Mouse (Mus musculus) stomach, embryonic 15.5 days (tissue): ENCODE measurements at regions not wholly inside any gene's neighbourhood (a gene's known extent, or its start where the extent isn't known, plus 50 kb on each side); places are given as distances from the start of the nearest gene placed in this dataset.

Experiments used
- ATAC-seq: fragments of 200-750 bp; cut with Nextera tagmentation; 2 replicates; pipeline ENCODE4 v1.8.0; 2017; ENCODE audit warnings: low read depth, moderate number of reproducible peaks, moderate TSS enrichment; ENCODE audit not compliant: insufficient read depth, low FRiP score
- H3K27ac ChIP-seq: fragments of 300-500 bp; sonication (generic); 2 replicates; pipeline ENCODE4 v1.5.1; 2015; ENCODE audit warnings: mild to moderate bottlenecking, inconsistent platforms
- H3K27me3 ChIP-seq: fragments of 300-500 bp; sonication (generic); replicated peaks from 2 replicates; pipeline ENCODE4 v1.6.1; 2015; ENCODE audit warnings: inconsistent platforms
- H3K36me3 ChIP-seq: fragments of 300-500 bp; sonication (generic); 2 replicates; pipeline ENCODE4 v1.6.1; 2015; ENCODE audit warnings: inconsistent platforms
- H3K4me1 ChIP-seq: fragments of 300-500 bp; sonication (generic); 2 replicates; pipeline ENCODE4 v1.6.1; 2015; ENCODE audit warnings: inconsistent platforms
- H3K4me2 ChIP-seq: fragments of 300-500 bp; sonication (generic); 2 replicates; pipeline ENCODE4 v1.6.1; 2015; ENCODE audit warnings: mild to moderate bottlenecking, inconsistent platforms
- H3K4me3 ChIP-seq: fragments of 300-500 bp; sonication (generic); replicated peaks from 2 replicates; pipeline ENCODE4 v1.5.1; 2015; ENCODE audit warnings: inconsistent platforms
- H3K9ac ChIP-seq: fragments of 300-500 bp; sonication (generic); 2 replicates; pipeline ENCODE4 v1.6.1; 2015; ENCODE audit warnings: inconsistent platforms
- H3K9me3 ChIP-seq: fragments of 300-500 bp; sonication (generic); 2 replicates; pipeline ENCODE4 v1.6.1; 2016; ENCODE audit warnings: inconsistent platforms
- WGBS: fragments of 180-500 bp; shearing (Covaris S2); methylation state at CpG from one replicate; pipeline ENCODE4 v1.1.7; 2015; 5-methylcytosine and 5-hydroxymethylcytosine counted together

GRCm38 (mm10) chr13:71000422-71001008 is 158.9 kb upstream of the Adamts16 start:
- no peaks in the 10 kb centered on the region for H3K4me1 ChIP-seq
- 76% methylated on average over 5 of the region's 5 CpGs for WGBS
- no peaks in the 10 kb centered on the region for H3K27me3 ChIP-seq
- H3K4me2 ChIP-seq: no peak overlapping the region
- no peak overlapping the region for H3K27ac ChIP-seq
- no peak for ATAC-seq
- no peaks in the 10 kb centered on the region for H3K9me3 ChIP-seq
- no peak overlapping the region for H3K9ac ChIP-seq
- no peak overlapping the region for H3K4me3 ChIP-seq
- H3K36me3 ChIP-seq: no peaks in the 10 kb centered on the region

GRCm38 (mm10) chr13:70993522-70993921 is 151.9 kb upstream of the Adamts16 start:
- no peak overlapping the region for H3K4me3 ChIP-seq
- no peaks in the 10 kb centered on the region for H3K4me1 ChIP-seq
- H3K9ac ChIP-seq: no peak overlapping the region
- WGBS: 55% methylated on average over 1 of the region's 1 CpGs
- H3K27me3 ChIP-seq: no peaks in the 10 kb centered on the region
- no peaks in the 10 kb centered on the region for H3K36me3 ChIP-seq
- H3K9me3 ChIP-seq: no peaks in the 10 kb centered on the region
- no peak overlapping the region for H3K4me2 ChIP-seq
- ATAC-seq: no peak
- H3K27ac ChIP-seq: no peak overlapping the region

- H3K27ac ChIP-seq: no peak overlapping the region
- no peak overlapping the region for H3K4me3 ChIP-seq
- no peaks in the 10 kb centered on the region for H3K9me3 ChIP-seq
- no peak overlapping the region for H3K4me2 ChIP-seq
- no peaks in the 10 kb centered on the region for H3K27me3 ChIP-seq
- no peak overlapping the region for H3K9ac ChIP-seq
- H3K36me3 ChIP-seq: no peaks in the 10 kb centered on the region
- WGBS: 87% methylated on average over 10 of the region's 10 CpGs
- no peaks in the 10 kb centered on the region for H3K4me1 ChIP-seq
- ATAC-seq: no peak
These were observed 148.5 kb upstream of the Adamts16 start for GRCm38 (mm10) chr13:70989999-70990645.

GRCm38 (mm10) chr13:70979344-70979743 is 137.7 kb upstream of the Adamts16 start:
- no peak overlapping the region for H3K4me2 ChIP-seq
- WGBS: 80% methylated on average over 1 of the region's 1 CpGs
- H3K4me1 ChIP-seq: no peaks in the 10 kb centered on the region
- H3K36me3 ChIP-seq: no peaks in the 10 kb centered on the region
- ATAC-seq: no peak
- no peak overlapping the region for H3K27ac ChIP-seq
- H3K9me3 ChIP-seq: no peaks in the 10 kb centered on the region
- H3K4me3 ChIP-seq: no peak overlapping the region
- H3K27me3 ChIP-seq: no peaks in the 10 kb centered on the region
- H3K9ac ChIP-seq: no peak overlapping the region

- H3K9ac ChIP-seq: no peak overlapping the region
- H3K9me3 ChIP-seq: no peaks in the 10 kb centered on the region
- ATAC-seq: no peak
- H3K27me3 ChIP-seq: no peaks in the 10 kb centered on the region
- H3K4me3 ChIP-seq: no peak overlapping the region
- H3K27ac ChIP-seq: no peak overlapping the region
- no peaks in the 10 kb centered on the region for H3K36me3 ChIP-seq
- H3K4me1 ChIP-seq: no peaks in the 10 kb centered on the region
- WGBS: 75% methylated on average over 5 of the region's 5 CpGs
- no peak overlapping the region for H3K4me2 ChIP-seq
These were observed 137.1 kb upstream of the Adamts16 start for GRCm38 (mm10) chr13:70978547-70979307.

- H3K4me2 ChIP-seq: no peak overlapping the region
- ATAC-seq: no peak
- H3K9ac ChIP-seq: no peak overlapping the region
- H3K27me3 ChIP-seq: no peaks in the 10 kb centered on the region
- H3K27ac ChIP-seq: no peak overlapping the region
- 81% methylated on average over 9 of the region's 9 CpGs for WGBS
- H3K4me1 ChIP-seq: no peaks in the 10 kb centered on the region
- H3K36me3 ChIP-seq: no peaks in the 10 kb centered on the region
- H3K4me3 ChIP-seq: no peak overlapping the region
- H3K9me3 ChIP-seq: no peaks in the 10 kb centered on the region
These were observed 128.0 kb upstream of the Adamts16 start for GRCm38 (mm10) chr13:70969596-70969995.

GRCm38 (mm10) chr13:70967781-70968180 is 126.2 kb upstream of the Adamts16 start:
- no peaks in the 10 kb centered on the region for H3K36me3 ChIP-seq
- no peak overlapping the region for H3K4me3 ChIP-seq
- H3K9me3 ChIP-seq: no peaks in the 10 kb centered on the region
- H3K9ac ChIP-seq: no peak overlapping the region
- ATAC-seq: no peak
- no peaks in the 10 kb centered on the region for H3K27me3 ChIP-seq
- H3K27ac ChIP-seq: no peak overlapping the region
- 60% methylated on average over 3 of the region's 3 CpGs for WGBS
- H3K4me2 ChIP-seq: no peak overlapping the region
- no peaks in the 10 kb centered on the region for H3K4me1 ChIP-seq

GRCm38 (mm10) chr13:70963384-70963783 is 121.8 kb upstream of the Adamts16 start:
- no peak for ATAC-seq
- Histone ChIP-seq H3K9me3 (no peaks in the 10 kb centered on the region), H3K36me3 (no peaks in the 10 kb centered on the region), H3K4me1 (no peaks in the 10 kb centered on the region), H3K27me3 (no peaks in the 10 kb centered on the region), H3K27ac (no peak overlapping the region), H3K9ac (no peak overlapping the region), H3K4me3 (no peak overlapping the region), H3K4me2 (no peak overlapping the region)
- 69% methylated on average over 2 of the region's 2 CpGs for WGBS

- WGBS: 64% methylated on average over 7 of the region's 7 CpGs
- Histone ChIP-seq H3K9me3 (no peaks in the 10 kb centered on the region), H3K36me3 (no peaks in the 10 kb centered on the region), H3K27ac (no peak overlapping the region), H3K4me1 (no peaks in the 10 kb centered on the region), H3K4me3 (no peak overlapping the region), H3K27me3 (no peaks in the 10 kb centered on the region), H3K9ac (no peak overlapping the region), H3K4me2 (no peak overlapping the region)
- no peak for ATAC-seq
These were observed 92.9 kb upstream of the Adamts16 start for GRCm38 (mm10) chr13:70934309-70935037.

GRCm38 (mm10) chr13:70913834-70914233 is 72.2 kb upstream of the Adamts16 start:
- no peak overlapping the region for H3K27ac ChIP-seq
- H3K9ac ChIP-seq: no peak overlapping the region
- no peaks in the 10 kb centered on the region for H3K27me3 ChIP-seq
- H3K9me3 ChIP-seq: no peaks in the 10 kb centered on the region
- no peak overlapping the region for H3K4me2 ChIP-seq
- 88% methylated on average over 1 of the region's 1 CpGs for WGBS
- no peaks in the 10 kb centered on the region for H3K4me1 ChIP-seq
- no peaks in the 10 kb centered on the region for H3K36me3 ChIP-seq
- no peak overlapping the region for H3K4me3 ChIP-seq
- no peak for ATAC-seq

GRCm38 (mm10) chr13:70910934-70911333 is 69.3 kb upstream of the Adamts16 start:
- no peak overlapping the region for H3K27ac ChIP-seq
- H3K4me1 ChIP-seq: no peaks in the 10 kb centered on the region
- no peak overlapping the region for H3K9ac ChIP-seq
- no peaks in the 10 kb centered on the region for H3K36me3 ChIP-seq
- H3K4me3 ChIP-seq: no peak overlapping the region
- no peak overlapping the region for H3K4me2 ChIP-seq
- no peak for ATAC-seq
- H3K9me3 ChIP-seq: no peaks in the 10 kb centered on the region
- H3K27me3 ChIP-seq: no peaks in the 10 kb centered on the region

GRCm38 (mm10) chr13:70904834-70905233 is 63.2 kb upstream of the Adamts16 start:
- Histone ChIP-seq H3K9me3 (no peaks in the 10 kb centered on the region), H3K4me3 (no peak overlapping the region), H3K4me2 (no peak overlapping the region), H3K36me3 (no peaks in the 10 kb centered on the region), H3K27ac (no peak overlapping the region), H3K27me3 (no peaks in the 10 kb centered on the region), H3K9ac (no peak overlapping the region), H3K4me1 (no peaks in the 10 kb centered on the region)
- no peak for ATAC-seq
